In genomic region chr11:97635468-97636019, GRCm38 (mm10) we compare ENCODE assay signal across 30 mouse cellular contexts. TPM values are rescaled to one million over a fixed set of nuclear protein-coding genes. Genes with fewer than 3 reads are reported as not detected.
"Had no signal": no experiment of that assay in that cellular context is flagged by ENCODE, and none has a peak within 500 bp of the region (broad histone marks: within the 10 kb centered on the region; RNA-seq: fewer than 3 reads in every experiment).

No protein-coding gene starts in this region.

- H3K4me2 ChIP-seq: heart, embryonic 11.5 days; heart, embryonic 13.5 days; heart, embryonic 15.5 days; hindbrain, embryonic 13.5 days; hindbrain, embryonic 15.5 days; kidney, embryonic 15.5 days; limb, embryonic 13.5 days; limb, embryonic 15.5 days; liver, embryonic 12.5 days had no signal

- H3K36me3 ChIP-seq: heart, embryonic 13.5 days; heart, embryonic 15.5 days; hindbrain, embryonic 13.5 days; hindbrain, embryonic 15.5 days; kidney, embryonic 15.5 days; limb, embryonic 13.5 days; limb, embryonic 15.5 days; liver, embryonic 12.5 days had no signal

- H3K4me1 ChIP-seq: hindbrain, embryonic 15.5 days; liver, embryonic 12.5 days had no signal

- DNase-seq: gastrocnemius, postnatal 10 days; gastrocnemius, postnatal 25 days; heart, adult 11 months; heart, adult 2 months; heart, postnatal 14 days; heart, postnatal 36 days; kidney, adult 11 months; kidney, adult 2 months; kidney, adult 9 months; kidney, postnatal 14 days; kidney, postnatal 36 days; layer of hippocampus, adult 9-11 months; left cerebral cortex, postnatal 4 days had no signal

- H3K4me3 ChIP-seq: heart, adult 2 months; heart, embryonic 13.5 days; heart, embryonic 15.5 days; hindbrain, embryonic 13.5 days; hindbrain, embryonic 15.5 days; kidney, embryonic 15.5 days; left cerebral cortex, adult 2 months; limb, embryonic 13.5 days; limb, embryonic 15.5 days; liver, embryonic 12.5 days had no signal

- H3K27ac ChIP-seq: heart, adult 2 months; heart, embryonic 13.5 days; heart, embryonic 15.5 days; hindbrain, embryonic 13.5 days; hindbrain, embryonic 15.5 days; hindbrain, postnatal 0 days; kidney, embryonic 15.5 days; kidney, postnatal 0 days; left cerebral cortex, adult 2 months; limb, embryonic 13.5 days; limb, embryonic 15.5 days; liver, embryonic 12.5 days; liver, embryonic 14.5 days had no signal

- H3K9me3 ChIP-seq: heart, embryonic 13.5 days; heart, embryonic 15.5 days; hindbrain, embryonic 13.5 days; hindbrain, embryonic 15.5 days; kidney, embryonic 15.5 days; limb, embryonic 13.5 days; limb, embryonic 15.5 days; liver, embryonic 12.5 days had no signal

- ATAC-seq: hindbrain, postnatal 0 days; intestine, embryonic 16.5 days; liver, embryonic 12.5 days had no signal

- H3K9ac ChIP-seq: heart, embryonic 13.5 days; heart, embryonic 15.5 days; hindbrain, embryonic 13.5 days; hindbrain, embryonic 15.5 days; kidney, embryonic 15.5 days; limb, embryonic 13.5 days; limb, embryonic 15.5 days; liver, embryonic 12.5 days; liver, embryonic 14.5 days had no signal

RNA-seq across cellular contexts. Expression of gene Srcin1, which starts 59.6 kb away (rescaled TPM):
- total RNA-seq: hematopoietic stem cell, adult 5-6 weeks had no signal
- polyA plus RNA-seq: heart, postnatal 0 days; liver, embryonic 16.5 days had no signal
